In genomic region chr7:19796697-19797588, GRCm38 (mm10) we compare ENCODE assay signal across 7 mouse cellular contexts. TPM values are rescaled to one million over a fixed set of nuclear protein-coding genes. Genes with fewer than 3 reads are reported as not detected.
DNase-seq lines count a peak whose midpoint lies in the region; ATAC-seq lines count a peak whose summit lies in the region.

Gene Cblc (minus strand): TSS chr7:19796809.

- H3K4me2 ChIP-seq in forebrain, embryonic 15.5 days (replicated peaks) = no peak within 1 kb of the TSS

- H3K9me3 ChIP-seq in forebrain, embryonic 15.5 days = no peaks in the 10 kb centered on the region

- H3K27me3 ChIP-seq in forebrain, embryonic 15.5 days = peaks cover 22% of the 10 kb centered on the region

- H3K4me1 ChIP-seq in forebrain, embryonic 15.5 days = no peaks in the 10 kb centered on the region

- H3K27ac ChIP-seq in forebrain, embryonic 15.5 days (replicated peaks) = no peak within 1 kb of the TSS

- H3K36me3 ChIP-seq in forebrain, embryonic 15.5 days = no peaks in the 10 kb centered on the region

- no peak within 1 kb of the TSS for H3K9ac ChIP-seq in forebrain, embryonic 15.5 days (replicated peaks)

- peak; percentile 26; the same call in 1 of the 2 replicates for ATAC-seq in forebrain, embryonic 15.5 days (replicated peaks)
- ATAC-seq in megakaryocyte progenitor cell, adult 5-6 weeks (replicated peaks; ENCODE audit: poor library complexity) = peak; percentile 96

- WGBS in forebrain, embryonic 15.5 days = 3% methylated on average over 31 of the region's 32 CpGs

- H3K4me3 ChIP-seq in forebrain, embryonic 15.5 days = no peak within 1 kb of the TSS

- intact Hi-C loops in heart, postnatal 36 days (cut with DNase I) = no loop called here

- DNase-seq in MN1 (ENCODE audit: low spot score) = peak; percentile 51
- peak; percentile 58 for DNase-seq in brain, adult 2 months (ENCODE audit: low read depth, low spot score)
- peak; percentile 78 to 85 for DNase-seq in heart, postnatal 36 days
- peak; percentile 23 to 37 for DNase-seq in layer of hippocampus, postnatal 14 days (ENCODE audit: low spot score in 2 of 2)
- DNase-seq in spleen, adult 12 weeks (ENCODE audit: low spot score) = peak; percentile 72

RNA-seq across cellular contexts. Expression of gene Cblc, which starts in this region (rescaled TPM):
- polyA plus RNA-seq in forebrain, embryonic 15.5 days (2015; fragmentation: Nextera tagmentation; extraction: Ambion mirVana) = not detected in 2 replicates
- under 1 TPM; 0.75 to 0.81 TPM for total RNA-seq in heart, postnatal 36 days (2021)
- not detected for total RNA-seq in layer of hippocampus, postnatal 14 days (2021)
- not detected in 2 replicates for total RNA-seq in megakaryocyte progenitor cell, adult 5-6 weeks (2015)
- not detected in 2 replicates for total RNA-seq in megakaryocyte progenitor cell, adult 5-6 weeks (2017)

Comparison
In these comparisons a context has a peak if more than half of its experiments do, and no peak if none do; other contexts are left out.
1. Peak in ATAC-seq in forebrain, embryonic 15.5 days; RNA of the gene not detected or under 1 TPM.
2. Peak in DNase-seq in heart, postnatal 36 days; RNA of the gene not detected or under 1 TPM.
3. Peak in DNase-seq in layer of hippocampus, postnatal 14 days; RNA of the gene not detected or under 1 TPM.
4. Peak in ATAC-seq in megakaryocyte progenitor cell, adult 5-6 weeks; RNA of the gene not detected or under 1 TPM.
5. DNase-seq: peak in every context shown above with its lines; median percentile 82 in heart, postnatal 36 days; 72 in spleen, adult 12 weeks; 58 in brain, adult 2 months; 51 in MN1; 30 in layer of hippocampus, postnatal 14 days.